Mouse (Mus musculus) heart, adult 2 months (tissue): Measurements from ENCODE around the gene Cmip. TPM values are rescaled to one million over a fixed set of nuclear protein-coding genes. Genes with fewer than 3 reads are reported as not detected.
A peak's percentile ranks its signal among the peaks of the same experiment; 100 is the strongest.

Experiments
- DNase-seq, 2 experiments: peaks; one replicate each; pipeline ENCODE4 v3.0.0; 2021
- H3K27ac ChIP-seq: fragments of 200-600 bp; 2 replicates; pipeline ENCODE4 v1.8.1; 2022
- H3K27me3 ChIP-seq: fragments of 200-500 bp; 2 replicates; pipeline ENCODE4 v1.6.1; 2012; ENCODE audit warnings: mild to moderate bottlenecking, low read length, inconsistent platforms, mixed read lengths; ENCODE audit not compliant: control insufficient read depth, insufficient read depth
- H3K36me3 ChIP-seq: fragments of 200-500 bp; 2 replicates; pipeline ENCODE4 v1.6.1; 2012; ENCODE audit warnings: low read length, inconsistent platforms; ENCODE audit not compliant: control insufficient read depth, insufficient read depth
- H3K4me1 ChIP-seq: fragments of 200-500 bp; 2 replicates; pipeline ENCODE4 v1.6.1; 2011; ENCODE audit warnings: low read length; ENCODE audit not compliant: control insufficient read depth, insufficient read depth
- H3K4me3 ChIP-seq: fragments of 200-600 bp; 2 replicates; pipeline ENCODE4 v1.8.1; 2022
- H3K79me2 ChIP-seq: fragments of 200-500 bp; replicated peaks from 2 replicates; pipeline ENCODE4 v1.6.1; 2012; ENCODE audit warnings: mild to moderate bottlenecking, inconsistent platforms, low read length, moderate library complexity, mixed read lengths; ENCODE audit not compliant: control insufficient read depth, insufficient read depth
- H3K9ac ChIP-seq: fragments of 200-500 bp; 2 replicates; pipeline ENCODE4 v1.6.1; 2012; ENCODE audit warnings: low read depth, mild to moderate bottlenecking, control low read depth, inconsistent platforms, low read length, mixed read lengths
- CTCF ChIP-seq: fragments of 200-600 bp; IDR thresholded peaks from 2 replicates; pipeline ENCODE4 v1.8.1; 2022; ENCODE audit warnings: antibody characterized with exemption, mild to moderate bottlenecking, moderate library complexity
- EP300 ChIP-seq: fragments of 200-500 bp; IDR thresholded peaks from 2 replicates; pipeline ENCODE4 v1.6.1; 2011; ENCODE audit warnings: low read depth, low read length, control low read depth; ENCODE audit not compliant: insufficient read depth
- POLR2A ChIP-seq: fragments of 200-500 bp; IDR thresholded peaks from 2 replicates; pipeline ENCODE4 v1.6.1; 2011; ENCODE audit warnings: mild to moderate bottlenecking, low read depth, low read length, control low read depth; ENCODE audit not compliant: insufficient read depth
- WGBS: fragments of 180-500 bp; shearing (Covaris S2); methylation state at CpG from one replicate; pipeline ENCODE4 v1.1.7; 2018; 5-methylcytosine and 5-hydroxymethylcytosine counted together
- intact Hi-C: fragments of 180-260 bp; cut with DNase I; formaldehyde crosslinking; loops from one replicate; pipeline ENCODE4 v1.15.1; 2025
- polyA plus RNA-seq: library from polyadenylated mRNA; depleted of rRNA; stranded (reverse); fragments of >200 nt; gene quantifications from 2 replicates; pipeline ENCODE4 v1.2.3, GENCODE M21; 2012
- total RNA-seq, 2 experiments: library from RNA; stranded (reverse); gene quantifications; 2 replicates each; pipeline ENCODE4 v1.2.3; 2021

Cmip gene
- total and polyA plus RNA-seq, 3 experiments = 13.6 to 20.8 (median 20.1) TPM

GRCm38 (mm10) chr8:117303666-117304065 lies 46.8 kb downstream of the Cmip start:
- TF ChIP-seq EP300 (0 out of 2 replicates have a peak, but pooled peaks have one; percentile 26), POLR2A (no peak)
- Histone ChIP-seq H3K4me1 (peaks cover 20% of the 10 kb centered on the region), H3K4me3 (no peak overlapping the region), H3K9ac (no peak overlapping the region), H3K27ac (peak overlapping the region; percentile 23; the same call in 1 of the 2 replicates), H3K79me2 (no peaks in the 10 kb centered on the region), H3K27me3 (no peaks in the 10 kb centered on the region), H3K36me3 (no peaks in the 10 kb centered on the region)
- WGBS = 33% methylated on average over 9 of the region's 9 CpGs
- peak in 1 of 2 experiments; percentile 50 for DNase-seq
- intact Hi-C loops = no loop called here

- intact Hi-C loops = loop anchor here (5.0 kb wide), 1 partner anchor 162 kb away; no protein-coding TSS in a partner anchor
- Histone ChIP-seq H3K9ac (no peak overlapping the region), H3K4me3 (no peak overlapping the region), H3K27me3 (no peaks in the 10 kb centered on the region), H3K79me2 (no peaks in the 10 kb centered on the region), H3K36me3 (no peaks in the 10 kb centered on the region), H3K27ac (no peak overlapping the region), H3K4me1 (peaks cover 14% of the 10 kb centered on the region)
- WGBS = 39% methylated on average over 5 of the region's 5 CpGs
- TF ChIP-seq CTCF (no peak), EP300 (no peak)
- no peak for DNase-seq
Observed at GRCm38 (mm10) chr8:117305405-117305804, 48.5 kb downstream of the Cmip start.

GRCm38 (mm10) chr8:117306756-117307155 lies 49.9 kb downstream of the Cmip start:
- H3K4me3 ChIP-seq = no peak overlapping the region
- H3K27me3 ChIP-seq = no peaks in the 10 kb centered on the region
- no peak overlapping the region for H3K27ac ChIP-seq
- DNase-seq = no peak
- WGBS = 87% methylated on average over 7 of the region's 7 CpGs
- no peak for TF ChIP-seq POLR2A
- TF ChIP-seq EP300 = no peak
- no peak for TF ChIP-seq CTCF
- H3K9ac ChIP-seq = no peak overlapping the region
- H3K36me3 ChIP-seq = no peaks in the 10 kb centered on the region
- H3K4me1 ChIP-seq = peaks cover 14% of the 10 kb centered on the region
- intact Hi-C loops = loop anchor here (5.0 kb wide), 1 partner anchor 161 kb away; no protein-coding TSS in a partner anchor
- no peaks in the 10 kb centered on the region for H3K79me2 ChIP-seq

GRCm38 (mm10) chr8:117307221-117307620 lies 50.4 kb downstream of the Cmip start:
- Histone ChIP-seq H3K27ac (no peak overlapping the region), H3K4me1 (peaks cover 14% of the 10 kb centered on the region), H3K27me3 (no peaks in the 10 kb centered on the region), H3K36me3 (no peaks in the 10 kb centered on the region), H3K79me2 (no peaks in the 10 kb centered on the region), H3K4me3 (no peak overlapping the region), H3K9ac (no peak overlapping the region)
- no peak for DNase-seq
- intact Hi-C loops = loop anchor here (5.0 kb wide), 1 partner anchor 160 kb away; no protein-coding TSS in a partner anchor
- 66% methylated on average over 8 of the region's 8 CpGs for WGBS
- TF ChIP-seq POLR2A (no peak), CTCF (no peak), EP300 (no peak)

- peaks cover 13% of the 10 kb centered on the region for H3K4me1 ChIP-seq
- TF ChIP-seq EP300 (no peak), CTCF (no peak), POLR2A (no peak)
- 76% methylated on average over 13 of the region's 13 CpGs for WGBS
- intact Hi-C loops = loop anchor here (5.0 kb wide), 1 partner anchor 159 kb away; no protein-coding TSS in a partner anchor
- H3K27me3 ChIP-seq = no peaks in the 10 kb centered on the region
- H3K27ac ChIP-seq = no peak overlapping the region
- no peak overlapping the region for H3K4me3 ChIP-seq
- H3K9ac ChIP-seq = no peak overlapping the region
- no peaks in the 10 kb centered on the region for H3K79me2 ChIP-seq
- no peaks in the 10 kb centered on the region for H3K36me3 ChIP-seq
- no peak for DNase-seq
Observed at GRCm38 (mm10) chr8:117308303-117309095, 51.6 kb downstream of the Cmip start.
